Mouse (Mus musculus) cerebellum, adult 2 months (tissue): ENCODE results near the gene Magi3. TPM values are rescaled to one million over a fixed set of nuclear protein-coding genes. Genes with fewer than 3 reads are reported as not detected.

Source experiments
- DNase-seq, 2 experiments: peaks; one replicate each; pipeline ENCODE4 v3.0.0; 2021
- H3K27ac ChIP-seq: fragments of 200-500 bp; 2 replicates; pipeline ENCODE4 v1.5.1; 2012; ENCODE audit warnings: low read length, control low read depth, inconsistent platforms; ENCODE audit not compliant: insufficient read depth
- H3K27me3 ChIP-seq: fragments of 200-500 bp; 2 replicates; pipeline ENCODE4 v1.6.1; 2012; ENCODE audit warnings: inconsistent platforms, mild to moderate bottlenecking, low read length, moderate library complexity; ENCODE audit not compliant: control insufficient read depth, insufficient read depth
- H3K4me1 ChIP-seq: fragments of 200-500 bp; 2 replicates; pipeline ENCODE4 v1.6.1; 2011; ENCODE audit warnings: low read length; ENCODE audit not compliant: control insufficient read depth, insufficient read depth
- H3K4me3 ChIP-seq: fragments of 200-500 bp; replicated peaks from 2 replicates; pipeline ENCODE3; 2011; ENCODE audit warnings: mild to moderate bottlenecking, low read depth, low read length, control low read depth; ENCODE audit not compliant: insufficient read depth
- CTCF ChIP-seq: fragments of 200-500 bp; IDR thresholded peaks from 2 replicates; pipeline ENCODE4 v1.5.1; 2011; ENCODE audit warnings: low read depth, mild to moderate bottlenecking, control low read depth, low read length, moderate library complexity, borderline replicate concordance; ENCODE audit not compliant: insufficient read depth
- POLR2A ChIP-seq: fragments of 200-500 bp; IDR thresholded peaks from 2 replicates; pipeline ENCODE4 v1.6.1; 2011; ENCODE audit warnings: low read length, control low read depth, borderline replicate concordance; ENCODE audit not compliant: insufficient read depth
- WGBS: fragments of 180-500 bp; shearing (Covaris S2); methylation state at CpG from one replicate; pipeline ENCODE4 v1.1.7; 2018; 5-methylcytosine and 5-hydroxymethylcytosine counted together
- polyA plus RNA-seq: library from polyadenylated mRNA; depleted of rRNA; stranded (reverse); fragments of >200 nt; gene quantifications from 2 replicates; pipeline ENCODE4 v1.2.3, GENCODE M21; 2012

Gene Magi3
- polyA plus RNA-seq, 1 experiment, result 11.3 TPM

DNA sequence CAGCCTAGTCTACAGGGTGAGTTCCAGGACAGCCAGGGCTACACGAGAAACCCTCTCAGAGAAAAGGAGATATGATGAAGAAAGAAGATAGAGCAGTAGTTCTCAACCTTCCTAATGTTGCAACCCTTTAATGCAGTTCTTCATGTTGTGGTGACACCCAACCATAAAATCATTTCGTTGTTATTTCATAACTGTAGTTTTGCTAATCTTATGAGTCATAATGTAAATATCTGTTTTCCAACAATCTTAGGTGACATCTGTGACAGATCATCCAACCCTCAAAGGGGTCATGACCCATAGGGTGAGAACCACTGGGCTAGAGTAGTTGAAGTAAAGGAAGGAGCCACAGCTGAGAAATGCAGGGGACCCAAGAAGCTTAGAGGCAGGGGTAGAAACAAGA lies 35.9 kb downstream of the Magi3 start:
- no peak overlapping the region for H3K4me3 ChIP-seq
- H3K27me3 ChIP-seq, result no peaks in the 10 kb centered on the region
- DNase-seq, result no peak
- TF ChIP-seq CTCF (no peak), POLR2A (no peak)
- no peaks in the 10 kb centered on the region for H3K4me1 ChIP-seq
- H3K27ac ChIP-seq, result no peak overlapping the region
- WGBS, result 97% methylated on average over 2 of the region's 2 CpGs

GRCm38 (mm10) chr3:104183656-104184055 lies 36.5 kb downstream of the Magi3 start:
- no peak for DNase-seq
- Histone ChIP-seq H3K4me1 (no peaks in the 10 kb centered on the region), H3K4me3 (no peak overlapping the region), H3K27me3 (no peaks in the 10 kb centered on the region), H3K27ac (no peak overlapping the region)
- 78% methylated on average over 2 of the region's 2 CpGs for WGBS
- TF ChIP-seq POLR2A, result no peak

GRCm38 (mm10) chr3:104182711-104183110 lies 37.5 kb downstream of the Magi3 start:
- no peak overlapping the region for H3K27ac ChIP-seq
- no peak for DNase-seq
- no peaks in the 10 kb centered on the region for H3K27me3 ChIP-seq
- no peaks in the 10 kb centered on the region for H3K4me1 ChIP-seq
- H3K4me3 ChIP-seq, result no peak overlapping the region
- TF ChIP-seq CTCF (no peak), POLR2A (no peak)

- Histone ChIP-seq H3K4me3 (no peak overlapping the region), H3K27me3 (no peaks in the 10 kb centered on the region), H3K27ac (no peak overlapping the region), H3K4me1 (no peaks in the 10 kb centered on the region)
- WGBS, result 45% methylated on average over 3 of the region's 3 CpGs
- DNase-seq, result no peak
- TF ChIP-seq POLR2A, result no peak
- no peak for TF ChIP-seq CTCF
These were observed 58.8 kb downstream of the Magi3 start for GRCm38 (mm10) chr3:104161347-104161746.

- TF ChIP-seq CTCF (no peak), POLR2A (no peak)
- Histone ChIP-seq H3K4me1 (no peaks in the 10 kb centered on the region), H3K4me3 (no peak overlapping the region), H3K27me3 (no peaks in the 10 kb centered on the region), H3K27ac (no peak overlapping the region)
- 77% methylated on average over 6 of the region's 6 CpGs for WGBS
- DNase-seq, result no peak
These were observed 59.6 kb downstream of the Magi3 start for GRCm38 (mm10) chr3:104160603-104161002.

DNA sequence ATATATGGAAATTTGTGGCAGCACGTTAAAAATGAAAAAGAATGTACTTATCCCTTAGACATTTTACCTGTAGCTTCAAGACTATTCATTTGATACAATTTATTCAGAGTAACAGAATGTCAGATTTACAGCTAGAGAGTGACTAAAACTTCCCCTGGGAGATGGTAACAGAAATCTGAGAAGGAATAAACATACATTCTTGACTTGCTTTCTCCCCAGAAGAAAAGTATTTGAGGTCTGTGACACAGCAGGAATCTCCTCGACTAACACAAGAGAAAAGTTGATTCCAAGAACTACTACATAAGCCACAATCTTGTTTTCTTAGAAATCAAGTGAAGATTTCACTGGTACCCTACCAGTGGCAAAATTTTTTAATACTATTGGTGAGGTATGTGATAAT lies 70.0 kb downstream of the Magi3 start:
- WGBS, result 65% methylated on average over 2 of the region's 2 CpGs
- Histone ChIP-seq H3K4me3 (no peak overlapping the region), H3K27ac (no peak overlapping the region), H3K27me3 (no peaks in the 10 kb centered on the region), H3K4me1 (no peaks in the 10 kb centered on the region)
- no peak for TF ChIP-seq POLR2A
- TF ChIP-seq CTCF, result no peak
- DNase-seq, result no peak

DNA sequence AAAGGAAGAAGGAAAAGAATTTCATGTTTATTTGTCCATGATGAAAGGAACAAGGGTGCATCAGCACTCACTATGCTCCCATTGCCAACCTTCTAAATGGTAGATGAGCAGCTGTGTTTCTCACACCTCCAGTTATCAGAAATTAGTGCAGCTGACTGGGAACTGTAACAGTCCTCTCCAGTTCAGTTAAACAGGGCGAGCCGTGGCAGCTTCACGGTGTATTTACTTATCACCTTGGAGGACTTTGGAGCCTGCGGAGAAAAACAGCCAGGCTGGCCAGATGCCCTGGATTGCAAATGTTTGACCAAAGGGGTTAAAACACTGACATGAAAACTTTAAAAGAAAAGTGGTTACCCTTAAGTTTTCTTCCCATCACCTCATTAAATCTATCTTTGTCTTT lies 77.8 kb downstream of the Magi3 start:
- H3K4me3 ChIP-seq, result no peak overlapping the region
- no peak for DNase-seq

DNA sequence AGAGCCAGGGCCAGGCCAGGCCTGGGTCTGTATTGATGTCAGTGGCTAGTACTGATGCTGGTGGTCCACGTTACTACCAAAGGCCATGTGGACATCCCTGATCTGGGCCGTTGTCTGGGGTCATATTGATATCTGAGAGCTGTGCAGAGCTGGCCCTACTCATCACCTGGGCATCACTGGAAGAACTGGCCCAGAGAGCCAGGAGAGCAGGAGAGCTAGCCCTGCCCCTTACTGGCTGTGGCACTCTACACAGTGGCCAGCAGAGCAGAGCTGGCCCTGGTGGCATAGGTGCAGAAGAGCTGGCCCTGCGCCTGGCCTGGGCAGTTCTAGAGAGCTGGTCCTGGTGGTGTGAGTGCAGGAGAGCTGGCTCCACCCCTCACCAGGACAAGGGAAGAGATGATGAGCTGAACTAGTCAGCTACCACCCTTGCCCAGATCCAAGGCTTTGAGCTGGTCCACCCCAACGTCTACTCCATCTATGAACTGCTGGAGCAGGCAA lies 81.2 kb downstream of the Magi3 start:
- WGBS, result 93% methylated on average over 4 of the region's 4 CpGs
- no peak overlapping the region for H3K27ac ChIP-seq
- H3K4me3 ChIP-seq, result no peak overlapping the region
- no peaks in the 10 kb centered on the region for H3K4me1 ChIP-seq
- DNase-seq, result no peak
- H3K27me3 ChIP-seq, result no peaks in the 10 kb centered on the region
- TF ChIP-seq CTCF, result no peak
- no peak for TF ChIP-seq POLR2A

More for the DNA sequence above, 77.8 kb downstream of the Magi3 start:
- no peaks in the 10 kb centered on the region for H3K27me3 ChIP-seq
- no peak overlapping the region for H3K27ac ChIP-seq
- WGBS, result 31% methylated on average over 4 of the region's 4 CpGs
- TF ChIP-seq POLR2A (no peak), CTCF (no peak)
- no peaks in the 10 kb centered on the region for H3K4me1 ChIP-seq

- DNase-seq, result no peak
- no peak for TF ChIP-seq POLR2A
- no peak for TF ChIP-seq CTCF
- Histone ChIP-seq H3K4me3 (no peak overlapping the region), H3K27ac (no peak overlapping the region), H3K27me3 (no peaks in the 10 kb centered on the region), H3K4me1 (no peaks in the 10 kb centered on the region)
- WGBS, result 76% methylated on average over 1 of the region's 1 CpGs
These were observed 94.5 kb downstream of the Magi3 start for GRCm38 (mm10) chr3:104125628-104126027.

- TF ChIP-seq CTCF (no peak), POLR2A (no peak)
- Histone ChIP-seq H3K4me1 (no peaks in the 10 kb centered on the region), H3K27me3 (no peaks in the 10 kb centered on the region), H3K4me3 (no peak overlapping the region), H3K27ac (no peak overlapping the region)
- 96% methylated on average over 1 of the region's 1 CpGs for WGBS
- no peak for DNase-seq
These were observed 96.3 kb downstream of the Magi3 start for GRCm38 (mm10) chr3:104123846-104124245.
